Mouse (Mus musculus): ENCODE data around the gene Gp1bb. TPM values are rescaled to one million over a fixed set of nuclear protein-coding genes. Genes with fewer than 3 reads are reported as not detected.

Gene Gp1bb
- polyA plus RNA-seq (2014; fragmentation: Illumina TruSeq; extraction: RNeasy Lipid Tissue Mini Kit (QIAGEN cat#74804); ENCODE audit: low read depth, low replicate concordance) = 1.3 TPM

GRCm38 (mm10) chr16:18622019-18622418 is at the start of gene Gp1bb:
Gp1bb (minus strand) TSS chr16:18622403.

GRCm38 (mm10) chr16:18629390-18630231 is 7.4 kb upstream of the Gp1bb start, which contains the start of gene Sept5:
Sept5 (minus strand) TSS chr16:18629954.

GRCm38 (mm10) chr16:18626376-18626878 is 4.2 kb upstream of the Gp1bb start, which contains the start of gene Gm49601:
Gm49601 (minus strand) TSS chr16:18626427.

GRCm38 (mm10) chr16:18589804-18590790 is 32.1 kb downstream of the Gp1bb start, which contains the start of gene Tbx1:
Tbx1 (minus strand) TSS chr16:18590671.

Other genes with a start within 250 kb of the Gp1bb start
- 0.42 TPM for gene Txnrd2, start 196.0 kb downstream of the Gp1bb start, polyA plus RNA-seq (2014; fragmentation: Illumina TruSeq; extraction: RNeasy Lipid Tissue Mini Kit (QIAGEN cat#74804); ENCODE audit: low read depth, low replicate concordance)
- 2.1 TPM for gene Comt, start 195.6 kb downstream of the Gp1bb start, polyA plus RNA-seq (2014; fragmentation: Illumina TruSeq; extraction: RNeasy Lipid Tissue Mini Kit (QIAGEN cat#74804); ENCODE audit: low read depth, low replicate concordance)
- 15.6 TPM for gene Gnb1l, start 123.7 kb downstream of the Gp1bb start, polyA plus RNA-seq (2014; fragmentation: Illumina TruSeq; extraction: RNeasy Lipid Tissue Mini Kit (QIAGEN cat#74804); ENCODE audit: low read depth, low replicate concordance)
- not detected for gene Rtl10, start 123.5 kb downstream of the Gp1bb start, polyA plus RNA-seq (2014; fragmentation: Illumina TruSeq; extraction: RNeasy Lipid Tissue Mini Kit (QIAGEN cat#74804); ENCODE audit: low read depth, low replicate concordance)
- gene Tbx1, start 31.7 kb downstream of the Gp1bb start, polyA plus RNA-seq (2014; fragmentation: Illumina TruSeq; extraction: RNeasy Lipid Tissue Mini Kit (QIAGEN cat#74804); ENCODE audit: low read depth, low replicate concordance) = 1.8 TPM
- 1.8 TPM for gene Gm49601, start 4.0 kb upstream of the Gp1bb start, polyA plus RNA-seq (2014; fragmentation: Illumina TruSeq; extraction: RNeasy Lipid Tissue Mini Kit (QIAGEN cat#74804); ENCODE audit: low read depth, low replicate concordance)
- 3.5 TPM for gene Sept5, start 7.6 kb upstream of the Gp1bb start, polyA plus RNA-seq (2014; fragmentation: Illumina TruSeq; extraction: RNeasy Lipid Tissue Mini Kit (QIAGEN cat#74804); ENCODE audit: low read depth, low replicate concordance)
- gene Cldn5, start 154.4 kb upstream of the Gp1bb start, polyA plus RNA-seq (2014; fragmentation: Illumina TruSeq; extraction: RNeasy Lipid Tissue Mini Kit (QIAGEN cat#74804); ENCODE audit: low read depth, low replicate concordance) = 0.14 TPM
- 206 TPM for gene Ufd1, start 189.4 kb upstream of the Gp1bb start, polyA plus RNA-seq (2014; fragmentation: Illumina TruSeq; extraction: RNeasy Lipid Tissue Mini Kit (QIAGEN cat#74804); ENCODE audit: low read depth, low replicate concordance)
- 14.3 TPM for gene Cdc45, start 189.6 kb upstream of the Gp1bb start, polyA plus RNA-seq (2014; fragmentation: Illumina TruSeq; extraction: RNeasy Lipid Tissue Mini Kit (QIAGEN cat#74804); ENCODE audit: low read depth, low replicate concordance)
- gene 2510002D24Rik, start 214.2 kb upstream of the Gp1bb start, polyA plus RNA-seq (2014; fragmentation: Illumina TruSeq; extraction: RNeasy Lipid Tissue Mini Kit (QIAGEN cat#74804); ENCODE audit: low read depth, low replicate concordance) = 2.0 TPM
- gene Gm28539, start 214.2 kb upstream of the Gp1bb start, polyA plus RNA-seq (2014; fragmentation: Illumina TruSeq; extraction: RNeasy Lipid Tissue Mini Kit (QIAGEN cat#74804); ENCODE audit: low read depth, low replicate concordance) = not detected